Mouse (Mus musculus) C2C12 (cell line): ENCODE measurements around the gene Stat5b.

Experiments
- CTCF ChIP-seq: IDR thresholded peaks from one replicate; pipeline ENCODE4 v1.5.1; 2011; ENCODE audit not compliant: control insufficient read depth, insufficient read depth, insufficient read length
- MAX ChIP-seq: IDR thresholded peaks from one replicate; pipeline ENCODE4 v1.6.1; 2011; ENCODE audit warnings: mild to moderate bottlenecking, control low read depth
- MYOG ChIP-seq: IDR thresholded peaks from one replicate; pipeline ENCODE4 v1.6.1; 2011; ENCODE audit not compliant: control insufficient read depth, insufficient read length; ENCODE audit errors: extremely low read depth
- USF1 ChIP-seq: IDR thresholded peaks from one replicate; pipeline ENCODE4 v1.6.1; 2011; ENCODE audit warnings: low read depth, mild to moderate bottlenecking, control low read depth, moderate library complexity

DNA sequence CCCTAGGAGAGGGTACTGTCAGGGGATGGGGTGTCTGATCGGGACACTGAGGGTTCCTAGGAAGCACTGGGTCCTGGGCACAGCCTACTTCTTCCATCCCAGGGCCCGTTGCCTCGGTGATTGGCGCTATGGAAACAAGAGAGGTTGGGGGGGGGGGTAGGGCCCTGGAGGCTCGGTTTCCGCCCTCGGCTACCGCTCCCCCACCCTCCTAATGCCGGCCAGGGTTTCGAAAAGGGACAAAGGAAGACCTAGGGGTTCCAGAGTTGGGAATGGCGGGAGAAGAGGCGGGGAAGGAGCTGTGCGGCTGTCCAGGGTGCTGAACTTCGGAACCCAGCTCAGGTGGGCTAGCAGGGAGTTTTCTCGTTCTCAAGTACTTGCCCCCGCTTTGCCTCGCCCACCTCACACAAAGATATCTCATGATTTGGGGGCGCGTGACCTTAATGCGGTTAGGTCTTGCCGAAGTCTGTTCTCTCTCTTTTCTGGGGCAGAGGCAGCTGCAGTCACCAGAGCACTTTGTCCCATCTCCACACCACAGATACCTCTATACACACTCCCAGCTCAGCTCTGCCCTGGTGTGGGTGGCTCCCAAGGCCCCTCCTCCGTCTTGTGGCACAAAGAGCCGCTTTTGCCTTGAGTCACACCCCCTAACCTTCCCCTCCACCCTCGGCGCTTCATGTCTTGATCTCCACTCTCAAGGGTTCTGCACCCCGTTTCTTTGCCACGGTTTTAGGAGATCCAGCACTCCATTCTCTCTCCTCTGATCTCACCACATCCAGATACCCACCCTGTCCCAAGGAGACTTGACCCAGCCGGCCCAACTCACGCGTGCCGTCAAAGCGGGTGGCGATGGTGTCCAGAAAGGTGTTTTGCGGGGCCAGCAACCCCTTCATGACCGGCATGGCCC, 91.6 kb downstream of the Stat5b start:
- TF ChIP-seq CTCF (no peak), MYOG (no peak), MAX (no peak), USF1 (no peak)
